Mouse (Mus musculus) hindlimb bud, embryonic 11.5 days (tissue): ENCODE data around the gene Mall.
A peak's percentile ranks its signal among the peaks of the same experiment; 100 is the strongest.

ENCODE experiments used
- DNase-seq: peaks from one replicate; pipeline ENCODE4 v3.0.0-alpha.2; 2012; ENCODE audit warnings: low read depth, low spot score; ENCODE audit errors: extremely low spot score

The Mall gene

DNA sequence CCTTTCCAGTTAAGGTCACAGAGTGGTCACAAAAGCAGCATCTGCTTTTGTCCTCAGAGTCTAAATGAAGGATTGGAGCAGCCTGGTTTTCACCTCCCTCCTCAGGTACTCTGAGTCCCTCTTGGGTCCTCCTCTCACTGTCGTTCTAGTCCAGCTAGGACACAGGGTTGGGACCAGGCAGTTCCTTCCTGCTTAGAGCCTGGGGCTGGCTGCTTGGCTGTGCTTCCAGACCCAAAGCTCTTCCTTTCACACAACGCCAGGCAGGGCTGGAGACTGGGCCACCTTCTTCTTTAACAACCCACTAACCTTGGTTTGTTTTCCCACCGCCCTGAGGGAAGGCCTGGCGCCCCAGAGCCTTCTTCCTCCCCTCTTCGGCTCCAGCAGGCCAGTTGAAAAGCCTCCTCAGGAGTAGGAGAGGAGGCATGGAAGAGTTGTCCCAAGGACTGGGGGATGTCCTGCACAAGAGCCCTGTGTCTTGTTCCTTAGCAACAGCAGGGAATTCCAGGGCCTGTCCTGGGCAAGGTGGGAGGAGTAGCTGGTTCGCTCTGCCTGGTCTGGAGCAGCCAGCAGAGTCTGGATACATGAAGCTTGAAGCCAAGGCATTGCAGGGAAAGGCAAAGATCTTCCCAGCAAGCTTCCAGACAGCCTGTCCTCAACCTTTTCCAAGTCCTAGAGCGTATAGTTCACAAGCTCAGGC lies 717 bp upstream of the Mall start:
- DNase-seq, result no peak

DNA sequence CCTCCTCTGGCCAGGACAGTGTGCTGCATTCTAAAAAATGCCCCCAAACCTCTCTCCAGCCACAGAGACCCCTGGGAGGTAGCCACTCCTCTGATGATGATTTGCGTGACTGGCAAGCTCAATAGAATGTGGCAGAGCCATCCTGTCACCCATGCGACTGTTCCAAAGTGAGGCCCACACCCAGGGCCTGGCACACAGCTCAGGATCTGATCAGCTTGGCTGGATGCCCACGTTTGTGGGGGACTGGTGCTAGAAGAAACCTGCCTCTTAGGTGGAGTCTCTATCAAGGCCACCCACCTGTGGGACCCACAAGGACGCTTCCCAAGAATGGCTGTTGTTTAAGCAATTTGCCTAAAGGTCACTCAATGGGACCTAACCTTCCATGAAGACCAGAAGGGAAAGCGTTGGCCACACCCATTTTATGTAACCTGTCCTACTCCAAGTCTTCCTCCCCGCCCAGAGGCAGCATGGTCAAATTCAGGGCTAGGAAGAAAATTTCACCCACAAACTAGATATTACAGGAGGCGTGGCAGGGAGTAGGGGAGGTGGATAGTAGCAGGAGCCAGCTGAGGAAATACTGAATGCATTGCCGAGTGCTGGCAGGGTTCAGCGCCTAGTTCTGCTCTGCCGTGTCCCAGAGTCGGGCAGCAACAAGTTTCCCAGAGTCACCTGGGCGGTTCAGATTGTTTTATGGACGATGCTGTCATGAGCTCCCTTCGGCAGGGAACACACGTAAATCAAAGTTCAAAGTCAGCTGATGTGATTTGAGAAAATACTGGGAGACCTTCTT lies 876 bp downstream of the Mall start:
- no peak for DNase-seq

DNA sequence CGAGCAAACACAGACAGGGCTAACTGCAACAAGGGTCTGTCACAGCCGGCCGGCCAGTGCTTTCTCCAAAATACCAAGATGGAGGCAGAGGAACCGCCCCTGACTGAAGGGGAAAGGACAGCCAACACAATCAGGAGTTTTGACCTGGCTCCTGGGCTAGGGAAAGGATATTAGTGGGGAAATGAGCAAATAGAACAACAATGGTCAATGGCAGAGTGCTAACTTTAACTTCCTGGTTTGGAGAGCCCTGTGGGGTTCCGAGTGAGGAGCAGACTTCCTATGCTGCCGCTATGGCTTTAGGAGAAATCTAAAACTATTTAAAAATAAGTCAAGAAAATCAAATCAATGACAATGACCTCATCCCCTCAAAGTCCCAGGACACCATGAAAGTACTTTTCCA lies 1.6 kb downstream of the Mall start:
- no peak for DNase-seq

DNA sequence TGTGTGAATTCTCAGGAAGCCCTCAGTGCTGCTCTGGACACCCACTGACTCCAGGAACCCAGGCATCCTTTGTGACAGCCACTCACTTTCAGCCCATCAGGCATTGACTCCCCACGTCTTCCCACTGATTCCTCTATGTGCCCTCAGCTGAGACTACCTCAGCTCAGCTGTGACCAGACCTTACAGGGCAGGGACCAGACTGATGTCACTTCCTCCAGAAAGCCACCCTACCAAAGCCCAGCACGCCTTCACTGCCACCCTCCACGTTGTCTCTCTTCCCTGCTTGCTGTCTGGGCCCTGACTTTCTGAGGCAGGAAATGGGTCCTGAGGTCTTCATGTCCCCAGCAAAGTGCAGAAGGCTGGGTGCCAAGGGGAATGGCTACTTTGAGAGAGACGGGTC lies 6.5 kb downstream of the Mall start:
- no peak for DNase-seq

DNA sequence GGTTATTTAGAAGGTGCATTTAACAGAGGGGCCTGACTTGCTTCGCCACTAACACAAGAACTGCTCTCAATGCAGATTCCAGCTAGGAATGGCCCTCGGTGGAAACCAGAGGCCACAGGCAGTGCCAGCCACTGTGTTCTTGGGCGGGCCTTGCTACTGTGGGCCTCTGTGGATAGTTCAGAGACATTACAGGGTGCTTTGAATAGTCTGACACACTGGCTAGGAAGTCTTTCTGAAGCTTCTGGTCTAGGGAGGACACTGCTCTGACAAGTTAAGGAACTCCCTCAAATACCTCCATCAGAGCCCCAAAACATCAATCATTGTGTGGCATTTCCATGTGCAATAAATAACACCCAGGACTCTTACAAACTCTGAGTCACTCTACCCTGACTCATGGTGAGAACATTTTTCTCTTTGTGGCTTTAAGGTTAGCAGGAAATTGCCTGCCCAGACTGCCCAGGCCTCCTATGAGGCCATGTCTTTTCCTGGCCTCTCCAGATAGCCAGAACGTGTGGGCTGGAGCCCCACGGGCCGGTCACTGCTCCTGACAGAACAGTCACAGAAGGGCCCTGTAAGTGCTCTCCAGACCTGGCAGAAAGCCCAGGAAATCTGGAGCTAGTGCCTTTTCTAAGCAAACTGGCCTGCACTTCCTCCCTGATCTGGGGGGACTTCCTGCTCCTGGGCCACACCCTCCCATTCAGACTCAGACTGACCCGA lies 7.4 kb downstream of the Mall start:
- DNase-seq, result no peak

DNA sequence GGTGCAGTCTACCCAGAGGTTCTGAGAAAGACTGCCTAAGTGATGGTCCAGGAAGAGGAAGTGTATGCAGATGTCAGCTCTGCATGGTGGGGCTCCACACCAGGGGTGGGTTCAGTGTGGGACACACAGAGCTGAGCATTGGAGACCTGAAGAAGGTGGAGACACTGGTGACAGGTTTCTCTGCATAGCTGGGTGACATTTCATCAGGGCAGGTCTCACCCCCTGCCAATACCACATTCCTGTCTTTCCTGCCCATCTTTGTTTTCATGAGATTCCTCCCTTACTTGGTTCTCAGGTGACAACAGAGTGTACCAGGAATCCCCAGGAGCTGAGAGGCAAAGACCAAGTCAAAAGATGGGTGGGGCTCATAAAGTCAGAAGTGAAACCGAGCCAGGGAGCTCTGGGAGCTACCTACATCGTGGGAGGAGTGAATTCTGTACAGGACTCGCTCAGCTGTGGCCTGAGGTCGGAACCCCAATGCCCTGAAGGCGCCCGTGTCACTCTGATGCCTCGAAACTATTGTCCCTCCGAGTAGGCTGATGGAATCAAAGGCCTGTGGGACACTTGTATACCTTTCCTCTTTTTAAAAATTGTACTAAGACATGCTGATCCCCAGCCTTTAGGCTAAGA lies 10.8 kb downstream of the Mall start:
- no peak for DNase-seq

DNA sequence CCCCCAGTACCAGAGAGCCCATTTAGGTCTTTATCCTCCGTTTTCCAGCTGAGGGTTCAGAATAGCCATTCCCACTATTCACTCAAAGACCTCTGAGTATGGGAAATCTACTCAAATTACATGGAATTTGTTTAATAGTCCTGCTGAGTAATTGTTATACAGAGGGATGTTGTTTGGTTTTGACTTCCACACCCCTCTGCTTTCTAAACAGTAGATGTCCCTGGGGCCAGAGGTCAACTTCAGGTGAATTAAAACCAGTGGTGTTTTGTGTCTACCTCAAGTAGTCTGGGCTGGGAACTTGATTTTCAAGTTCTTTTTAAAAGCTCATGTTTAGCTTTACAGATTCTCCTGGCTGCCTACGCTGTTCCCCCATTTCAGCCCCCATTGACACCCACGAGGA lies 15.0 kb downstream of the Mall start:
- no peak for DNase-seq

DNA sequence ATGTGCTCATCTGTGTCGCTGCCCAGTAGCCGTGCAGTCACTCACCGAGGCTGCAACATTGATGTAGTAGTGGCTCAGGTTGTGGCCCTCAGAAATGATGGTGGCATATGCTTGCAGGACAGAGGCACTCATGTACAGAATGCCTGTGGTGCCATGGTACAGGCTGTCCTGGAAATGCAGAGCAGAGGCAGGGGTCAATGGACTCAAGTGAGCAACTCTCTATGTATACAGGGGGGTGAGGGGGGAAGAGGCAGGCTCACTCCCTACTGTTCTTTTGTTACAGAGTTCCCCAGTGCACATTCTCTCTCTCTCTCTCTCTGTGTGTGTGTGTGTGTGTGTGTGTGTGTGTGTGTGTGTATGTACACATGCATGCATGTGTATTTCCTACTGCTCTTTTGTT lies 20.9 kb downstream of the Mall start:
- DNase-seq, result no peak

DNA sequence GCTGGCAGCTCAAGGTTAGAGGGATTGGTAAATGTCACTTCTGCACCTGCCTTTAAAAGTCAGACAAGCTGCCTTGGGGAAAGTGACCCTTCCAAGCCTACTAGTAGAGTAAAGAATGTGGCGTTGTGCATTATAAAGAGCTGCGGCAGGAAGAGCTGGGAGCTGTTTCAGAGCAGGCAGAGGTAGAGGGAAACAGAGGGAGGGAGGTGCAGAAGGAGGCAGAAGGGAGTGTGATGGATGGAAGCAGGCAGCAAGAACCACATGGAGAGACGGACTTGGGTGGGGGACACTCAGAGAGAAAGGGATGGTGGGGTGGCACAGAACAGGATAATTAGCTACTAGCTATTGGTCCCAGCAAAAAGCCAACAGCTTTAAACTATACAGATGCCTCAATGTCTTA lies 21.7 kb downstream of the Mall start:
- DNase-seq, result no peak

DNA sequence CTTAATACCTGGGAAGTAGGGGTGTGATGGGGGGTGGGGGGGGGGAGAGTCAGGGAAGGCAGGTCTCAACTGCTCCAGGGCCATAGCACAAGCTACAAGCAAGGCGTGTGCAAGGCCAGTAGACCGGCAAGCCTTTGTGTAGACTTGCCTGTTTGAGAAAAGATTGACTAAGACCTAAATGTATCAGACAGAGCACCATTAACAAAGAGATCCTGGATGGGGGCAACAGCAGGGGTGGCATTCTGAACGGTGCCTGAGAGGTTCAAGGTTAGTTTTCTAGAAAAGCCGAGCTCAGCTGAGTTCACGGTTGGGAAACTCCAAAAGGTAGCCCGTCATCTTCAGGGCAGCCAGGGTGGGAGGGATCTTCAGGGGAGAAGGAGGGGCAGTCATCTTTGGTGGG lies 24.5 kb downstream of the Mall start:
- DNase-seq, result no peak

DNA sequence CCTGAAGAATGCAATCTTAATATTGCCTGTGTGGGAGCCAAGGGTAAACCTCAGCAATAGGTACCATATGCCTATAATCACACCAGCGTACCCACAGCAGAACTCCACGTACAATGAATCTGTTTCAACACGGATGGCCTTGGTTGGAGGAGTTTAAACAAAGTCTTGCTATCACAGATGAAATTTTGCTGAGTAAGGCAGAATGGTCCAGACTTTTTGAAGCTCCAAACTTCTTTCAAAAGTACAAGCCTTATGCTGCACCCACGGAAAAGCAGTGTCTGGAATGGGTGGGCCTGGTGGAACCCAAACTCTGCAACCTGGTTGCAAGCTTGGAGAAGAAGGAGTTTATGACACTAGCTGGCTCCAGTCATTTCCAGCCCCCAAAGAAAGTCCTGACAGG lies 40.5 kb downstream of the Mall start:
- DNase-seq, result no peak

DNA sequence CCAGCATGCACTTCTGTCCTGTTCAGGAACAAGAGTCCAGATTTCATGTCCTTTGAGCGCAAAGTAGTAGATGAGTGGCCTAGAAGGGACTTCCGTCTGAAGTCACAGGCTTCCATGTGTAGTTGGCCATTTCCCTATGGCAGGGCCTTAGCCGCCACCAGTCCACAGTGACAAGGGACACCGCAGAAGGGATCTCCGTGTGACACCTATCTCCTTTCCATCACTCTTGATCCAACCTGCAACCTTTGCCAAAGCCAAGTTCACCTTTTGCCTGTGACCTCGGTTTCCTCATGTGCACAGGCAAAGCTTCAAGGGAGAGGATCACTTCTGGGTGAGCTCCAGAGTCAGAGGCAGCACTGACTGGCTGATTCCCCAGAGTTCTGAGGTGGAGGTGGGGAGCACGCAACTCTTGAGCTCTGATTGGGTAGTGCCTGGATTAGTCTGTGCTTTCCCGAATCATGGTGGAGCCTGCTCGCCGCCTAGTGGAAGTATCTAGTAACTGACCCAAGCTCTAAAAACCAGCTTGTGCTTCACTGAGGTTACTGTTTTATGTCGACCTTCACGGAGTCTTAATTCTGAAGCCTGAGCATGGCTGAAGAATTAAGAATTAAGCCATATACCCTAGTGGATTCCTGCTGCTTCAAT lies 45.9 kb downstream of the Mall start:
- DNase-seq, result peak; percentile 26

DNA sequence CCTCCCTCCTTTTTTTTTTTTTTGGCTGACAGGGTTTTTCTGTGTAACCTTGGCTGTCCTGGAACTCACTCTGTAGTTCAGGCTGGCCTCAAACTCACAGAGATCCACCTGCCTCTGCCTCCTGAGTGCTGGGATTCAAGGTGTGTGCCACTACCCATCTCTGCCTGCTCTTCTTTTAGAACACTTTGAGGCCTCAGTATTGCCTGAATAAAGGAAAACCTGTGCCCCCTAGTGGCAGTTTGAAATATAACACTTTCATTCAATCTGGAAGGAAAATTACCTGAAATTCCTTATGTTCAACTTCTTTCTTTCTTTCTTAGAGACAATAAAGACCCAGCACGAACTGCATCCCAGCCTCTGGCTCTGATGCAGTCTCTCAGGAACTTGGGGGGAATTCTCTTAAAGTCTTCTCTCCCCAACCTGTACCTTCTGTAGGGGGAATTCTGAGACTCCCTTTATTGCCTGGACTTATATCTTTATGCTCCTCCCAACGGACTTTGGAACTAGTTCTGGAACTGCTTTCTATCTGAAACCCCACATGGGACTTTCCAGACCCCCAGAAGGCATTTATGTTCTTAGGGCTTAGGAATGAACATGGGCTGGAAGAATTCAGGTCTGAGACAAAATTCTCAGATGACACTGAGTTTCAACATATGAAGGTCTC lies 61.8 kb downstream of the Mall start:
- no peak for DNase-seq

DNA sequence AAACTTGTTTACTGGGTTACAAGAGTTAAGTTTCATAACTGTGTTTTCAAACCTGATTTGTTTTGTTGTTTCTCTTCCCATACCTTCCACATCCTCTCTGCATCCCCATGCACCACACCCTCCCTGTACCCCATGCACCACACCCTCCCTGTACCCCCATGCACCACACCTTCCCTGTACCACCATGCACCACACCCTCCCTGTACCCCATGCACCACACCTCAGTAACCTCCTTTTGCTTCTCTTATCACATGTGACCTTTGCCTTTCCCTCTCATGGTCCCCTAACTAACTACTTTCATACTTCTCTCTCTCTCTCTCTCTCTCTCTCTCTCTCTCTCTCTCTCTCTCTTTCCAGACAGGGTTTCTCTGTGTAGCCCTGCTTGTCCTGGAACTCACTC lies 62.7 kb downstream of the Mall start:
- DNase-seq, result no peak

DNA sequence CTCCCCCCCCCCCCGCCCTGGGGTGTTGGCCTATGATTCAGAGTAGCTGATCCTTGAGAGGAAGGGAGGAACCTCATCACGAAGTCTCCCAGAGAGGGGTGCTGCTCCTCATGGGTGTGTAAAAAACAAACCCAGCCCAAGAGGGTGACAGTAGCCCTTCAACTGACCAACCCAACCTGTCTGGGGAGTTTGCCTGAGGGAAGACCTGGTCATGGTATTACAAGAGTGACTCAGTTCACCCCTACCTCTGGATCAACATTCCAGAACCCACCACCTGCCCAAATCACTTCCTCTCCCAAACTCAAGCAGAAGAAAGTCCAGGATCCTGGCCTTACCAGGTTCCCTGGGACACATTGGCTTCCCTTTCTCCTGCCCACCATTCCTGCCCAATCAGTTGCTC lies 67.0 kb downstream of the Mall start:
- no peak for DNase-seq

DNA sequence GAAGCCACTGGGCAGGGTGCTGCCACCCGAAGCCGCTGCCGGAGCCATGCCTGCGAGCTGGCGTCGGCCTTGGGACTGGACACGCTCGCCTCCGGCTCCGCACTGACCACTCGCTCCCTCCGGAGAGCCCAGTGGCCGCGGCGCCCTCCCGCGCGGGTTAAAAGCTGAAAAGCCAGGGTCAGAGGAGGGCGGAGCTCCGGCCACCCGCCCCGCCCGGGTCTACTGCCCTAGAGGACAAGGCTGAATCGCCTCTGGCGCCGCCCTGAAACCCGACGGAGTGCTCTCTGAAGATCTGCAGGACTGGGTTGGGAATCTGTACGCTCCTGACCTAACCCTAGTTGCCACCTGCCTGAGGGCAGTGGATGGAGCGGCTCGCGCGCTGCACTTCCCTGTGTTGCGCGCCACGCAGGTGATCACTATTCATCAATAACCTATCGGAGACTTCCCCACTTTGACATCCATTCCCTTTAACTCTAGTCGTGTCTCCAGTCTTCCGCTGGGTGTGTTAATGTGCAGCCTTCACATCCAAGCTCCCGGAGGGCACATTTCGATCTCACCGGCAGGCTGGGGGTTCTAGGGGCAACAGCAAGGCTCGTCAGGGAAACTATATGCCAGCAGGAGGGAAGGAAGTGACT lies 73.5 kb downstream of the Mall start, which contains the start of gene Mal:
TSS of gene Mal (minus strand) at position 610 of the 635 bp plus-strand sequence.
- no peak for DNase-seq

DNA sequence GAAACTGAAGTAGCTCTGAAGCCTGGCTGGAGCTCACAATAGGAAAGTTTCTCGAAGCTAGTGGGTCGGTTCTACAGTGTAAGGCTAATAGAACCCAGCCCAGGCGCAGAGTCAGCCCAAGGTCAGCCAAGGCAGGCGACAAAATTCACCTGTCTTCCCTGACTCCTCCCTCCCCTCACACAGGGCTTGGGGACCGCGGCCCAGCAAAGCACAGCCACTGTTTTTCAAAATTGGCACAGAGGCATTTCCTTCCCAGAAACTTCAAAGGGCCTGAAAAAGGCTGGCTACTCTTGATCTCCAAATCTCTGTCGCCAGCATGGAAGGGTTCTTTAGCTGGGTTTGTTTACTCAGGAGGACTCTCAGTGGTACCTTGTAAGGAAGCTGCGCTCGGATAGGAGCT lies 74.3 kb downstream of the Mall start:
- DNase-seq, result no peak

DNA sequence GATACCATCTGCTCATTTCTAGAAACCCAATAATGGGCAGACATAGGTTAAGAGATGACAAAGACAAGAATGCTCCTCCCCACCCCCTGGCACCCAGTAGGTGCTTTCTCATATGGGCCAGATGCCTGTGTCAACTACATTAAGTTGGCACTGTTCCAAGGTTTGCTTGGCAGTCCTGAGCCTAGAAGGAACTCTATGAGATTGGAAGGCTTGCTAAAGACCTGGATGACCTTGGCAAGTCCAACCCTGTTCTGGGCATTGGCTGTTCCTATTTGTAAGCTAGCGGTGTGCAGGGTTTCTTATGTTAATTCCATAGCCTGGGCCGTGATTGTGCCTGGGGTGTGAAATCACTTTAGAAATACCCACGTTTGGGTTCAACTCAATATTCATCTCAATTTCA lies 74.9 kb downstream of the Mall start:
- DNase-seq, result no peak
